Mouse (Mus musculus): ENCODE measurements around the gene Dio3. TPM values are rescaled to one million over a fixed set of nuclear protein-coding genes. Genes with fewer than 3 reads are reported as not detected.

Dio3 gene
- polyA plus RNA-seq, 1 experiment from 2014 or later = not detected

GRCm38 (mm10) chr12:110283792-110284191 is 4.9 kb downstream of the Dio3 start:
- DNase-seq (ENCODE audit: low spot score) = peak; percentile 13

GRCm38 (mm10) chr12:110292816-110293215 is 13.9 kb downstream of the Dio3 start:
- 86% methylated on average over 5 of the region's 5 CpGs for WGBS
- DNase-seq (ENCODE audit: low spot score) = no peak
- no peaks in the 10 kb centered on the region for H3K4me1 ChIP-seq (replicated peaks; ENCODE audit: control insufficient read depth, insufficient read depth, low read length)
- ATAC-seq (ENCODE audit: low FRiP score) = no peak
- no peak overlapping the region for H3K9ac ChIP-seq (ENCODE audit: low read depth, low read length)
- no peak overlapping the region for H3K27ac ChIP-seq (ENCODE audit: low read depth, low read length)
- no peaks in the 10 kb centered on the region for H3K9me3 ChIP-seq (ENCODE audit: control insufficient read depth, low read length)
- H3K4me3 ChIP-seq (ENCODE audit: low read depth, low read length) = no peak overlapping the region
- no peak overlapping the region for H3K4me2 ChIP-seq (replicated peaks; ENCODE audit: low read depth, low read length)
- H3K36me3 ChIP-seq (ENCODE audit: control insufficient read depth, insufficient read depth, low read length) = no peaks in the 10 kb centered on the region
- no peaks in the 10 kb centered on the region for H3K27me3 ChIP-seq (ENCODE audit: control insufficient read depth, insufficient read depth, low read length)

More at GRCm38 (mm10) chr12:110283792-110284191, 4.9 kb downstream of the Dio3 start:
- no peak for ATAC-seq (ENCODE audit: low FRiP score)
- no peak overlapping the region for H3K4me3 ChIP-seq (ENCODE audit: low read depth, low read length)
- H3K27ac ChIP-seq (ENCODE audit: low read depth, low read length) = no peak overlapping the region
- no peak overlapping the region for H3K4me2 ChIP-seq (replicated peaks; ENCODE audit: low read depth, low read length)
- peaks cover 64% of the 10 kb centered on the region for H3K27me3 ChIP-seq (ENCODE audit: control insufficient read depth, insufficient read depth, low read length)
- no peaks in the 10 kb centered on the region for H3K9me3 ChIP-seq (ENCODE audit: control insufficient read depth, low read length)
- peaks cover 4% of the 10 kb centered on the region; the same call in 1 of the 2 replicates for H3K4me1 ChIP-seq (replicated peaks; ENCODE audit: control insufficient read depth, insufficient read depth, low read length)
- no peak overlapping the region for H3K9ac ChIP-seq (ENCODE audit: low read depth, low read length)
- 19% methylated on average over 4 of the region's 4 CpGs for WGBS
- H3K36me3 ChIP-seq (ENCODE audit: control insufficient read depth, insufficient read depth, low read length) = no peaks in the 10 kb centered on the region

GRCm38 (mm10) chr12:110294891-110295290 is 16.0 kb downstream of the Dio3 start:
- no peak overlapping the region for H3K9ac ChIP-seq (ENCODE audit: low read depth, low read length)
- H3K36me3 ChIP-seq (ENCODE audit: control insufficient read depth, insufficient read depth, low read length) = no peaks in the 10 kb centered on the region
- no peaks in the 10 kb centered on the region for H3K9me3 ChIP-seq (ENCODE audit: control insufficient read depth, low read length)
- H3K4me1 ChIP-seq (replicated peaks; ENCODE audit: control insufficient read depth, insufficient read depth, low read length) = no peaks in the 10 kb centered on the region
- no peak overlapping the region for H3K27ac ChIP-seq (ENCODE audit: low read depth, low read length)
- ATAC-seq (ENCODE audit: low FRiP score) (no peak), DNase-seq (ENCODE audit: low spot score) (no peak)
- H3K4me3 ChIP-seq (ENCODE audit: low read depth, low read length) = no peak overlapping the region
- no peak overlapping the region for H3K4me2 ChIP-seq (replicated peaks; ENCODE audit: low read depth, low read length)
- 84% methylated on average over 16 of the region's 16 CpGs for WGBS
- no peaks in the 10 kb centered on the region for H3K27me3 ChIP-seq (ENCODE audit: control insufficient read depth, insufficient read depth, low read length)

GRCm38 (mm10) chr12:110298653-110299052 is 19.8 kb downstream of the Dio3 start:
- ATAC-seq (ENCODE audit: low FRiP score) = no peak

GRCm38 (mm10) chr12:110319696-110320095 is 40.8 kb downstream of the Dio3 start:
- H3K9me3 ChIP-seq (ENCODE audit: control insufficient read depth, low read length) = no peaks in the 10 kb centered on the region
- H3K9ac ChIP-seq (ENCODE audit: low read depth, low read length) = no peak overlapping the region
- H3K4me2 ChIP-seq (replicated peaks; ENCODE audit: low read depth, low read length) = no peak overlapping the region
- 91% methylated on average over 27 of the region's 27 CpGs for WGBS
- no peak for ATAC-seq (ENCODE audit: low FRiP score)
- no peaks in the 10 kb centered on the region for H3K27me3 ChIP-seq (ENCODE audit: control insufficient read depth, insufficient read depth, low read length)
- no peak overlapping the region for H3K27ac ChIP-seq (ENCODE audit: low read depth, low read length)
- no peaks in the 10 kb centered on the region for H3K4me1 ChIP-seq (replicated peaks; ENCODE audit: control insufficient read depth, insufficient read depth, low read length)
- no peaks in the 10 kb centered on the region for H3K36me3 ChIP-seq (ENCODE audit: control insufficient read depth, insufficient read depth, low read length)
- H3K4me3 ChIP-seq (ENCODE audit: low read depth, low read length) = no peak overlapping the region
- DNase-seq (ENCODE audit: low spot score) = no peak

More at GRCm38 (mm10) chr12:110298653-110299052, 19.8 kb downstream of the Dio3 start:
- Histone ChIP-seq H3K4me2 (replicated peaks; ENCODE audit: low read depth, low read length) (no peak overlapping the region), H3K27ac (ENCODE audit: low read depth, low read length) (no peak overlapping the region), H3K4me1 (replicated peaks; ENCODE audit: control insufficient read depth, insufficient read depth, low read length) (no peaks in the 10 kb centered on the region), H3K9ac (ENCODE audit: low read depth, low read length) (no peak overlapping the region), H3K36me3 (ENCODE audit: control insufficient read depth, insufficient read depth, low read length) (no peaks in the 10 kb centered on the region), H3K4me3 (ENCODE audit: low read depth, low read length) (no peak overlapping the region), H3K9me3 (ENCODE audit: control insufficient read depth, low read length) (no peaks in the 10 kb centered on the region), H3K27me3 (ENCODE audit: control insufficient read depth, insufficient read depth, low read length) (no peaks in the 10 kb centered on the region)
- peak; percentile 51 for DNase-seq (ENCODE audit: low spot score)
- WGBS = 38% methylated on average over 11 of the region's 11 CpGs

Other genes starting within 250 kb of the Dio3 start
- 162 and 172 TPM in 2 replicates for gene Ppp2r5c, start 168.1 kb downstream of the Dio3 start, polyA plus RNA-seq (2014; fragmentation: Nextera tagmentation; extraction: Ambion mirVana)